Mouse (Mus musculus) CH12.LX (cell line): ENCODE data around the gene Prss35. TPM values are rescaled to one million over a fixed set of nuclear protein-coding genes. Genes with fewer than 3 reads are reported as not detected.

Source experiments
- DNase-seq: peaks from one replicate; pipeline ENCODE4 v3.0.0-alpha.2; 2013; ENCODE audit errors: extremely low read depth
- H3K27ac ChIP-seq: 2 replicates; pipeline ENCODE4 v1.5.1; 2012; ENCODE audit warnings: low read depth, mild to moderate bottlenecking, control low read depth, moderate library complexity; ENCODE audit not compliant: insufficient read depth
- H3K27me3 ChIP-seq: replicated peaks from 2 replicates; pipeline ENCODE3; 2012; ENCODE audit warnings: inconsistent platforms
- H3K36me3 ChIP-seq, 2 experiments: replicated peaks in 1 of 2; 2 replicates each; pipeline versions ENCODE3 to v1.6.1; 2012; ENCODE audit warnings: inconsistent platforms in 1 of 2, low read length in 1 of 2, mild to moderate bottlenecking in 1 of 2, mixed read lengths in 1 of 2, moderate library complexity in 1 of 2; ENCODE audit not compliant: control insufficient read depth in 1 of 2, insufficient read depth in 1 of 2
- H3K4me1 ChIP-seq, 2 experiments: 2 replicates each; pipeline ENCODE4 v1.6.1; 2012; ENCODE audit warnings: inconsistent platforms in 1 of 2, moderate library complexity in 1 of 2; ENCODE audit not compliant: insufficient read depth in 2 of 2, control insufficient read depth in 1 of 2
- H3K4me2 ChIP-seq: 2 replicates; pipeline ENCODE4 v1.6.1; 2012; ENCODE audit warnings: low read depth, mild to moderate bottlenecking, control low read depth; ENCODE audit not compliant: poor library complexity, insufficient read depth, severe bottlenecking
- H3K4me3 ChIP-seq, 3 experiments: fragments of 150-350 bp in 1 of 3; sonication (generic) in 1 of 3; replicated peaks in 1 of 3; 2 replicates each; pipeline versions ENCODE3 to v1.5.1; 2011 to 2012; ENCODE audit warnings: low read depth in 2 of 3, low read length in 2 of 3, mild to moderate bottlenecking in 2 of 3, moderate library complexity in 2 of 3, control low read depth in 1 of 3, improper control_type of control experiment in 1 of 3, inconsistent platforms in 1 of 3, mixed read lengths in 1 of 3; ENCODE audit not compliant: poor library complexity in 1 of 3
- H3K79me2 ChIP-seq: replicated peaks from 2 replicates; pipeline ENCODE4 v1.6.1; 2012; ENCODE audit warnings: mild to moderate bottlenecking, moderate library complexity; ENCODE audit not compliant: control insufficient read depth, poor library complexity, insufficient read depth, severe bottlenecking; ENCODE audit errors: extremely low read depth
- H3K9ac ChIP-seq: 2 replicates; pipeline ENCODE4 v1.6.1; 2012; ENCODE audit warnings: low read depth, mild to moderate bottlenecking, control low read depth, moderate library complexity; ENCODE audit not compliant: insufficient read depth
- H3K9me3 ChIP-seq: replicated peaks from 2 replicates; pipeline ENCODE3; 2012; ENCODE audit warnings: low read length, inconsistent platforms, mixed read lengths
- CHD1 ChIP-seq: IDR thresholded peaks from 2 replicates; pipeline ENCODE4 v1.6.1; 2012; ENCODE audit warnings: low read depth, low read length, improper control_type of control experiment, inconsistent platforms
- ELF1 ChIP-seq: IDR thresholded peaks from 2 replicates; pipeline ENCODE4 v1.6.1; 2014; ENCODE audit warnings: low read depth, mild to moderate bottlenecking, inconsistent platforms, low read length, improper control_type of control experiment
- GABPA ChIP-seq: IDR thresholded peaks from 2 replicates; pipeline ENCODE4 v1.6.1; 2012; ENCODE audit warnings: low read depth, low read length, improper control_type of control experiment, inconsistent platforms; ENCODE audit not compliant: insufficient replicate concordance
- JUN ChIP-seq: IDR thresholded peaks from 2 replicates; pipeline ENCODE4 v1.6.1; 2011; ENCODE audit warnings: low read depth, mild to moderate bottlenecking, low read length, improper control_type of control experiment, moderate library complexity; ENCODE audit not compliant: insufficient read depth
- MAX ChIP-seq: IDR thresholded peaks from 2 replicates; pipeline ENCODE4 v1.6.1; 2011; ENCODE audit warnings: low read length, improper control_type of control experiment
- MAZ ChIP-seq: IDR thresholded peaks from 2 replicates; pipeline ENCODE4 v1.6.1; 2012; ENCODE audit warnings: low read depth, mild to moderate bottlenecking, inconsistent platforms, low read length, improper control_type of control experiment, moderate library complexity
- MYC ChIP-seq: IDR thresholded peaks from 2 replicates; pipeline ENCODE4 v1.6.1; 2011; ENCODE audit warnings: low read depth, mild to moderate bottlenecking, improper control_type of control experiment, low read length
- NRF1 ChIP-seq: IDR thresholded peaks from 2 replicates; pipeline ENCODE4 v1.6.1; 2014; ENCODE audit warnings: low read depth, mild to moderate bottlenecking, inconsistent platforms, low read length, improper control_type of control experiment, moderate library complexity
- POLR2AphosphoS2 ChIP-seq: IDR thresholded peaks from 2 replicates; pipeline ENCODE4 v1.6.1; 2011; ENCODE audit warnings: low read depth, low read length, improper control_type of control experiment
- RAD21 ChIP-seq: IDR thresholded peaks from 2 replicates; pipeline ENCODE4 v1.6.1; 2011; ENCODE audit warnings: low read depth, mild to moderate bottlenecking, low read length, improper control_type of control experiment, moderate library complexity
- USF1 ChIP-seq: IDR thresholded peaks from 2 replicates; pipeline ENCODE4 v1.6.1; 2014; ENCODE audit warnings: low read depth, mild to moderate bottlenecking, inconsistent platforms, low read length, improper control_type of control experiment
- ZKSCAN1 ChIP-seq: IDR thresholded peaks from 2 replicates; pipeline ENCODE4 v1.6.1; 2012; ENCODE audit warnings: low read depth, inconsistent platforms, low read length, improper control_type of control experiment, borderline replicate concordance
- ZNF384 ChIP-seq: IDR thresholded peaks from 2 replicates; pipeline ENCODE4 v1.6.1; 2012; ENCODE audit warnings: low read depth, low read length, improper control_type of control experiment, inconsistent platforms
- dilution Hi-C: fragments of 300-500 bp; cut with MboI; formaldehyde crosslinking; loops from 2 replicates; pipeline ENCODE4 v1.14.3; 2020; ENCODE audit warnings: low sequenced_read_pairs; ENCODE audit not compliant: extremely low pct_unique_long_range_greater_than_20kb, extremely low pct_ligation_motif_present
- in situ Hi-C: fragments of 300-500 bp; cut with MboI; formaldehyde crosslinking; loops from 3 replicates; pipeline ENCODE4 v1.14.3; 2019; ENCODE audit warnings: low sequenced_read_pairs, low pct_ligation_motif_present, low pct_unique_long_range_greater_than_20kb, mixed read lengths
- polyA plus RNA-seq: library from polyadenylated mRNA; unstranded; fragments of >175 nt; gene quantifications from 2 replicates; pipeline ENCODE4 v1.2.1, GENCODE M21; 2012; ENCODE audit warnings: low read depth; ENCODE audit not compliant: insufficient read length
- total RNA-seq, 2 experiments: library from RNA; depleted of rRNA; stranded (reverse); fragments of 300-350 nt in 1 of 2; fragments of >200 nt in 1 of 2; gene quantifications; 2 replicates each; pipeline ENCODE4 v1.2.3; 2012 to 2014

Prss35 gene
- total and polyA plus RNA-seq, 3 experiments = not detected

DNA sequence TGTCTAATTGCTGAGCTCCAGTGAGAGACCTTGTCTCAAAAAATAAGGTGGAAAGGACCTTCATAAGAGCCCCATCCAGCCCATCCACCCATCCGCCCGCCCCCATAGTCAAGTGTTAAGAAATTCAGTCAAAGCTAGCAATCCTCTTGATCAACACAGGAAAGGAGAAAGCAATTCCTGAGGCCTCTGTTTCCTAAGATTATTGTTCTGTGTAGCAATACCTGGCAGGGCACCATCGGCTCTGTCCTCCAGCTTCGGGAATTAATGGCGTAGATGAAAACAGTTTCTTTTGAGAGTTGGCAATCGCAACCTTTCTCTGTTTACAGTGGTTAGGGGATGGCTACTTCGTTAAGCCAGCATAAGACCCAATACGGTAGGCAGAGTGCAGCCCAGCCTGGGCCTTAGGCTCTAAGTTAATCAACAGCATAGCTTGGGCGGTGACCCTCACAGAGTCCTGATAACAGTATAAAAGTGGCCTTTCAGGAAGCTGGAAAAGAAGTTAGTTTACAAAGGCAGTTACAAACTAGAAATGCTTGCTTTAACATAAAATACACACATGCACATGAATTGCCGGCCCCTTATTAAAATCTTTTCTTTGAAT lies 15.1 kb upstream of the Prss35 start:
- TF ChIP-seq RAD21 (no peak), USF1 (no peak), JUN (no peak), ELF1 (no peak), MAZ (no peak), GABPA (no peak)
- Histone ChIP-seq H3K4me1 (peaks cover 0 to 6% of the 10 kb centered on the region in 2 experiments; a peak in 2 of 4 replicates), H3K36me3 (no peaks in the 10 kb centered on the region), H3K79me2 (no peaks in the 10 kb centered on the region), H3K9ac (no peak overlapping the region), H3K4me3 (no peak overlapping the region), H3K9me3 (no peaks in the 10 kb centered on the region), H3K27ac (no peak overlapping the region), H3K4me2 (no peak overlapping the region), H3K27me3 (no peaks in the 10 kb centered on the region)
- dilution Hi-C loops (no loop called here), in situ Hi-C loops (loop anchor here (25.0 kb wide), 1 partner anchor 266 kb away; the partner anchor contains the start of genes Dop1a and Ube2cbp)
- DNase-seq = no peak

DNA sequence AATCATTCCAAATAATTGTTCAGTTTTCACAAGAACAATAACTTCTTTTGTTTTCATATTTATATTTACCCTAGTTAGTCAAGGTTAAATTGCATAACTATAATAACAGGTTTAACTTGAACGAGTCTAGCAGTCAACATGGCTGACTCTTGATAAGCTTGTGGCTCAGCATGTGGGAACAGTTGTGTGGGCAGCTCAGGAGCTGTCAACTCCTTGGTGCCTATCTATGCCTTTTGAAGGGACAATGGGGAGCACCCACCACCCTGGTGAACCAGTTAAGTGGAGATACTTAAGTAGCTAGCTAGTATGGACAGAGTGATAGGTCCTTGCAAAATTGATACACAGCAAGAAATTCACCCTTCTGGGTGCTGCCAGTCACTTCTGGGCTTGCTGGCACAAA lies 14.4 kb upstream of the Prss35 start:
- Histone ChIP-seq H3K9me3 (no peaks in the 10 kb centered on the region), H3K27me3 (no peaks in the 10 kb centered on the region)
- in situ Hi-C loops = loop anchor here (25.0 kb wide), 1 partner anchor 267 kb away; the partner anchor contains the start of genes Dop1a and Ube2cbp
- TF ChIP-seq CHD1 (no peak), MAX (no peak), POLR2AphosphoS2 (no peak), NRF1 (no peak), ZNF384 (no peak), MYC (no peak)
- TF ChIP-seq, all 38 proteins: peak for 0
- no peaks in the 10 kb centered on the region for H3K36me3 ChIP-seq
- no peak overlapping the region for H3K4me3 ChIP-seq
- no peak overlapping the region for H3K4me2 ChIP-seq
- dilution Hi-C loops = no loop called here
- no peaks in the 10 kb centered on the region for H3K79me2 ChIP-seq
- H3K27ac ChIP-seq = no peak overlapping the region
- no peak for DNase-seq
- H3K4me1 ChIP-seq = peaks cover 0 to 6% of the 10 kb centered on the region in 2 experiments; a peak in 2 of 4 replicates
- H3K9ac ChIP-seq = no peak overlapping the region

DNA sequence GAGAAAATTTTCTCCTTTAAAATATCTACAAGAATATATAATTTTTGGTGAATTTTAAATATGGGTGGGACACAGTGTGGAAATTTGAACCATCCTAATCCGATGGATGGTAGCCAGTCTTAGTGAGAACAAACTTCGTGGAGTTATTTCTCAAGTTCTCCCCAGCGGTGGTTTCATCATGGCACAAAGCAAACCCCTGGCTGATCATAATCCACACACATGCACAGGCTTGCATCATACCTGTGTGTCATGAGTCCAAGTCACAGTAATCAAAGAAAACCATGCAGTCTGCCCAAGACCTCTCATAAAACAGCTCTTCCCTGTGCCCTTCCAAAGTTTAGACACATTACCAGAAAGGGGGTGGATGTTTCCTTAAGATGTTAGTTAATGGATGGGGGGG lies 13.6 kb upstream of the Prss35 start:
- dilution Hi-C loops = no loop called here
- TF ChIP-seq RAD21 (no peak), ELF1 (no peak), ZKSCAN1 (no peak)

More for the DNA sequence above, 13.6 kb upstream of the Prss35 start:
- Histone ChIP-seq H3K9ac (no peak overlapping the region), H3K4me3 (no peak overlapping the region), H3K36me3 (no peaks in the 10 kb centered on the region), H3K9me3 (no peaks in the 10 kb centered on the region), H3K27ac (no peak overlapping the region), H3K27me3 (no peaks in the 10 kb centered on the region), H3K4me2 (no peak overlapping the region), H3K4me1 (peaks cover 0 to 6% of the 10 kb centered on the region in 2 experiments; a peak in 2 of 4 replicates), H3K79me2 (no peaks in the 10 kb centered on the region)
- no peak for DNase-seq
- in situ Hi-C loops = loop anchor here (25.0 kb wide), 1 partner anchor 268 kb away; the partner anchor contains the start of genes Dop1a and Ube2cbp
